Mouse (Mus musculus) lung, embryonic 14.5 days (tissue): ENCODE measurements at regions not wholly inside any gene's neighbourhood (a gene's known extent, or its start where the extent isn't known, plus 50 kb on each side); places are given as distances from the start of the nearest gene placed in this dataset.
A peak's percentile ranks its signal among the peaks of the same experiment; 100 is the strongest.
"Not testable (repeated sequence)": the region's sequence is repeated elsewhere in the genome, so short reads cannot be mapped to it uniquely, and the experiment has no call there.

ENCODE experiments used
- ATAC-seq: fragments of 200-750 bp; cut with Nextera tagmentation; 2 replicates; pipeline ENCODE4 v1.8.0; 2017; ENCODE audit warnings: mild to moderate bottlenecking, moderate TSS enrichment, moderate library complexity; ENCODE audit not compliant: insufficient read depth
- DNase-seq: peaks from one replicate; pipeline ENCODE4 v3.0.0-alpha.2; 2015
- H3K27ac ChIP-seq: fragments of 300-500 bp; sonication (generic); 2 replicates; pipeline ENCODE4 v1.5.1; 2014; ENCODE audit warnings: low read depth, mild to moderate bottlenecking, moderate library complexity
- H3K27me3 ChIP-seq: fragments of 300-500 bp; sonication (generic); 2 replicates; pipeline ENCODE4 v1.6.1; 2014; ENCODE audit warnings: low read length, control low read depth; ENCODE audit not compliant: insufficient read depth
- H3K36me3 ChIP-seq: fragments of 300-500 bp; sonication (generic); 2 replicates; pipeline ENCODE4 v1.6.1; 2014; ENCODE audit warnings: control low read depth; ENCODE audit not compliant: insufficient read depth
- H3K4me1 ChIP-seq: fragments of 300-500 bp; sonication (generic); 2 replicates; pipeline ENCODE4 v1.6.1; 2014; ENCODE audit warnings: antibody characterized with exemption, control low read depth; ENCODE audit not compliant: insufficient read depth
- H3K4me2 ChIP-seq: fragments of 300-500 bp; sonication (generic); 2 replicates; pipeline ENCODE4 v1.6.1; 2014; ENCODE audit warnings: mild to moderate bottlenecking
- H3K4me3 ChIP-seq: fragments of 300-500 bp; sonication (generic); 2 replicates; pipeline ENCODE4 v1.5.1; 2014; ENCODE audit warnings: low read depth, low read length
- H3K9ac ChIP-seq: fragments of 300-500 bp; sonication (generic); 2 replicates; pipeline ENCODE4 v1.6.1; 2014
- H3K9me3 ChIP-seq: fragments of 300-500 bp; sonication (generic); 2 replicates; pipeline ENCODE4 v1.6.1; 2016; ENCODE audit warnings: low read depth, low read length, control low read depth
- CTCF ChIP-seq: IDR thresholded peaks from 2 replicates; pipeline ENCODE4 v1.5.1; 2016; ENCODE audit warnings: antibody characterized with exemption, low read depth
- WGBS: fragments of 180-500 bp; shearing (Covaris S2); extraction: QIAGEN DNeasy Blood & Tissue Kit; methylation state at CpG from one replicate; pipeline ENCODE4 v1.1.7; 2014; 5-methylcytosine and 5-hydroxymethylcytosine counted together

DNA sequence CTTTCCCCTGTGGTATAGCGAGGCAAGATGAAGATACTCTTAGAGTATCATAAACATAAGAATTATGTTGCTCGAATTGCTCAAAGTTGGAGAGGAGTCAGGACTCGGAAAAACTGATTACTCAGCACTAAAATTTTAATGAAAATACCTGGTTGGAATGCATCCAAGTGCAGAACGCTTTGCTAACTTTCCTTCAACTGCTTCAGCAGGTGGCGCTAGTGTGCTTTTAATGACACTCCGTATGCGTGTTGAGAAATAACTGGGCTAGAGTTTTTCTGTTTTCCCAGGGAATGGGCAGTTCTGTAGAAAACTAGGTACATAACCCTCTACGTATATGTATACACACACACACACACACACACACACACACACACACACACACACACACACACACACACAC is 221.0 kb downstream of the Grxcr1 start:
- no peak overlapping the region for H3K9ac ChIP-seq
- peak; percentile 78 for TF ChIP-seq CTCF
- ATAC-seq: peak; percentile 49; the same call in 1 of the 2 replicates
- 15% methylated on average over 8 of the region's 8 CpGs for WGBS
- no peak overlapping the region for H3K4me2 ChIP-seq
- no peaks in the 10 kb centered on the region for H3K27me3 ChIP-seq
- no peaks in the 10 kb centered on the region for H3K36me3 ChIP-seq
- peak; percentile 90 for DNase-seq
- no peaks in the 10 kb centered on the region for H3K4me1 ChIP-seq
- no peak overlapping the region for H3K27ac ChIP-seq
- H3K4me3 ChIP-seq: no peak overlapping the region
- H3K9me3 ChIP-seq: no peaks in the 10 kb centered on the region

GRCm38 (mm10) chr5:68253476-68253875 is 221.8 kb downstream of the Grxcr1 start:
- H3K27me3 ChIP-seq: no peaks in the 10 kb centered on the region
- no peaks in the 10 kb centered on the region for H3K36me3 ChIP-seq
- H3K9ac ChIP-seq: no peak overlapping the region
- H3K4me2 ChIP-seq: no peak overlapping the region
- H3K27ac ChIP-seq: no peak overlapping the region
- 25% methylated on average over 1 of the region's 1 CpGs for WGBS
- H3K4me1 ChIP-seq: no peaks in the 10 kb centered on the region
- no peaks in the 10 kb centered on the region for H3K9me3 ChIP-seq
- TF ChIP-seq CTCF: no peak
- DNase-seq (no peak), ATAC-seq (no peak)
- no peak overlapping the region for H3K4me3 ChIP-seq

DNA sequence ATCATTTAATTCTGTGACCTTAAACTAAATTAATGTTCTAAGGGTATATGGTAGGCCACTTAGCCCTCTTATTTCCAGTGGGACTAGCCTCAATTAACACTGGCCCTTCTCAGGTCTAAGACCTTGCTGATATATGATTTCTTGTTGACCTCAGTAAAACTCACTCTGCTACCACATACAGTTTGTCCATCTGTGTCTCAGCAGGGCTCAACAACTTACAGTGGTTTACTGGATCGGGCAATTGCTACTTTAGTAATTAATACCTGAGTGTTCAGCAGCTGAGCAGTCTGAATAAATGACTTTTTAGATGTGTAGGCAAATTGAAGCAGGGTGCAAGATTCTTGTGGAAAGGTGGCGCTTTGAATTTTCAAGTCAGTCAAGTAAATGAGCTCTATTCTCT is 222.5 kb downstream of the Grxcr1 start:
- Histone ChIP-seq H3K4me1 (no peaks in the 10 kb centered on the region), H3K9ac (no peak overlapping the region), H3K4me2 (no peak overlapping the region), H3K9me3 (no peaks in the 10 kb centered on the region), H3K27ac (no peak overlapping the region), H3K36me3 (no peaks in the 10 kb centered on the region), H3K4me3 (no peak overlapping the region), H3K27me3 (no peaks in the 10 kb centered on the region)
- no peak for TF ChIP-seq CTCF
- WGBS: 80% methylated on average over 2 of the region's 2 CpGs
- no peak for DNase-seq
- ATAC-seq: no peak

DNA sequence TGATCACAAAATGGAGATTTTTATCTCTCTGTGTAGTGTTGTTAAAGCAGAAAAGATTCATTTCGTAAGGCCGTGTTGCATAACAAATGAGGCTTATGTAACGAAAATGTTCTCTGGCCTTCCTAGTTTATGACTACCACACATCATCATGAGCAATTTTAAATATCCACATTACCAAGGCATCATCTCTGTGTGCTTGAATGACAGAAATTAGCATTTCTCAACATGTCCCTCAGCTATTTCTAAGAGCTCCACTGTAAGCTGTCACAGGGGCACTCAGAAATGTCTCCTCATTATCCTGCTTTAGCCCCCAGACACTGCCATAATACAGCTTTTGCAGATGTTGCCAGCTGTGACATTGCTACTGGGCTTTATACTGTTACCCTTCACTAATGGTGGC is 232.6 kb downstream of the Grxcr1 start:
- Histone ChIP-seq H3K36me3 (no peaks in the 10 kb centered on the region), H3K9ac (no peak overlapping the region), H3K4me1 (no peaks in the 10 kb centered on the region), H3K9me3 (no peaks in the 10 kb centered on the region), H3K4me2 (no peak overlapping the region), H3K27ac (no peak overlapping the region), H3K4me3 (no peak overlapping the region), H3K27me3 (no peaks in the 10 kb centered on the region)
- 71% methylated on average over 3 of the region's 3 CpGs for WGBS
- TF ChIP-seq CTCF: no peak
- peak; percentile 10 for DNase-seq
- ATAC-seq: no peak

DNA sequence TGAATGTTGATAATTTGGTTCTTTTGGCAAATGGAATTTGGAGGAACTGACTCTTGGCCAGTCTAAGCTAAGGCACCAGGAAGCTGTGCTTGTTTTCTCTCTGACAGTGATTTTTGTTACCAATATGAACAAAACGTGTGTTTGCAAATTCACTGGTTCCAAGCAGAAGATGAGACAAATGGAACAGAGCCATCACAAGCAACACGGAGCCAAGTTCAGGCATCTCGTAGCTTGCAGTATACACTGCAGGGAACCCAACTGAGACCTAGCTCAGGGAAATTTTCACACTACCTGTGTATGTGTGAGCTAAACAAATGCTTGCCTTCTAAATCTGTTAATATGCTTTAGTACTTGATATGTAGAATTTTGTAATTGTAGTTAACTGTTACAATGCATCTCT is 242.6 kb downstream of the Grxcr1 start:
- Histone ChIP-seq H3K9me3 (no peaks in the 10 kb centered on the region), H3K27ac (no peak overlapping the region), H3K4me1 (no peaks in the 10 kb centered on the region), H3K27me3 (no peaks in the 10 kb centered on the region), H3K36me3 (no peaks in the 10 kb centered on the region), H3K4me3 (no peak overlapping the region), H3K4me2 (no peak overlapping the region), H3K9ac (no peak overlapping the region)
- WGBS: 74% methylated on average over 3 of the region's 3 CpGs
- TF ChIP-seq CTCF: no peak
- DNase-seq: no peak
- no peak for ATAC-seq

GRCm38 (mm10) chr5:68275558-68276263 is 244.1 kb downstream of the Grxcr1 start:
- no peak for TF ChIP-seq CTCF
- ATAC-seq: no peak
- Histone ChIP-seq H3K4me1 (no peaks in the 10 kb centered on the region), H3K4me3 (no peak overlapping the region), H3K27me3 (no peaks in the 10 kb centered on the region), H3K9me3 (no peaks in the 10 kb centered on the region), H3K4me2 (no peak overlapping the region), H3K9ac (no peak overlapping the region), H3K36me3 (no peaks in the 10 kb centered on the region), H3K27ac (no peak overlapping the region)
- 73% methylated on average over 5 of the region's 5 CpGs for WGBS
- no peak for DNase-seq

DNA sequence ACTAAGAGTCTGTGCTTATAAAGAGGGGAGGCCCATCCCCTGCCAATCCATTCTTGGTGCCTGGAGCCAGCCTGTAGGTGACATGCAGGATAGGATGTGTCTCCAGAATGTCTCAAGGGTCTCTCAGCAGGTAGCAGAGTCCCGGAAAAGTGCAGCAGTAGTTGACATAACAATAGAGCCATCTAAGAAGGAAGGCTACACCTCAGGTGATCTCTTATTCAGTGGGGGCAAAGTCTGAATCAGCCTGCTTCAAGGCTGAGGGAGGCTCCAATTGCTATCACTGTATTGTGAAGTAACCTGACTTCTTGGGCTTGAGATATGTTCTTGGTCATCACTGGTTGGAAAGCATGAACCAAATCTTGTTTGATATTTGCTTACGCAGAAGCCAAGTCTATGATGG is 264.1 kb downstream of the Grxcr1 start:
- not testable (repeated sequence) for H3K4me1 ChIP-seq, H3K4me2 ChIP-seq, DNase-seq, H3K9ac ChIP-seq, H3K36me3 ChIP-seq, ATAC-seq, H3K27me3 ChIP-seq, H3K4me3 ChIP-seq, H3K9me3 ChIP-seq, H3K27ac ChIP-seq
- 86% methylated on average over 2 of the region's 2 CpGs for WGBS

DNA sequence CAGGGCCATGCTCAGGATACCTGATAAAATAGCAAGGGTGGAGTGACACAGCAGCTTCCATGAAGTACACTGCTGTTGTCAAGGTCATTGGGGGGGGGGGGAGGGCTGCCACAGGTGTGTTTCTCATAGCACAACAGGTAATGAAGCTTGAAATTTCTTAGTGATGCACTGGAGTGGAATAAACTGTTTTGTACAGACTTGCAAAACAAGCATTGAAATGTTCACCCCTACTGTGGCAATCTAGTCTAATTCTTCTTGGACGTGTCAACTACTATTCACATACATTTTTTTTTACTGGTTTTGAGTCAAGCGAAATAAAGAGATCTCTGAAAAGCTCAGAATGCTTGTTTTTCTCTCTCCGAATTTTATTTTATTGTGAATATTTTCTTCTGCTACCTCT is 281.6 kb downstream of the Grxcr1 start:
- no peaks in the 10 kb centered on the region for H3K4me1 ChIP-seq
- no peak overlapping the region for H3K9ac ChIP-seq
- no peak overlapping the region for H3K27ac ChIP-seq
- H3K4me3 ChIP-seq: no peak overlapping the region
- TF ChIP-seq CTCF: no peak
- ATAC-seq: no peak
- H3K36me3 ChIP-seq: no peaks in the 10 kb centered on the region
- WGBS: 87% methylated on average over 3 of the region's 3 CpGs
- no peaks in the 10 kb centered on the region for H3K27me3 ChIP-seq
- no peak overlapping the region for H3K4me2 ChIP-seq
- DNase-seq: no peak
- no peaks in the 10 kb centered on the region for H3K9me3 ChIP-seq
